9 mouse cellular contexts compared by ENCODE assay signal in genomic region chr5:117836930-117837329, GRCm38 (mm10). TPM values are rescaled to one million over a fixed set of nuclear protein-coding genes. Genes with fewer than 3 reads are reported as not detected.
DNase-seq lines count a peak whose midpoint lies in the region; ATAC-seq and TF ChIP-seq lines count a peak whose summit lies in the region.
"Had no signal": no experiment of that assay in that cellular context is flagged by ENCODE, and none has a peak within 500 bp of the region (broad histone marks: within the 10 kb centered on the region; RNA-seq: fewer than 3 reads in every experiment).

No protein-coding gene starts in this region.

- no peaks in the 10 kb centered on the region for H3K4me1 ChIP-seq in thymus, adult 2 months (replicated peaks; ENCODE audit: control insufficient read depth, insufficient read depth, low read length)
- no peaks in the 10 kb centered on the region for H3K4me1 ChIP-seq in lung, adult 2 months (ENCODE audit: control insufficient read depth, insufficient read depth, low read length)

- peak; percentile 67; the same call in 1 of the 2 replicates for TF ChIP-seq CTCF in thymus, adult 2 months (IDR thresholded peaks at IDR 0.05; ENCODE audit: borderline replicate concordance, control insufficient read depth, extremely low read depth, insufficient read depth, low read length, poor library complexity)
- peak; percentile 83 for TF ChIP-seq CTCF in lung, adult 2 months (IDR thresholded peaks at IDR 0.05; ENCODE audit: insufficient read depth, low read length)

- no peaks in the 10 kb centered on the region for H3K36me3 ChIP-seq in thymus, adult 2 months (ENCODE audit: control insufficient read depth, insufficient read depth, low read length)
- H3K36me3 ChIP-seq: limb, embryonic 13.5 days had no signal

- no peak for TF ChIP-seq POLR2A in thymus, adult 2 months (IDR thresholded peaks at IDR 0.05; ENCODE audit: control insufficient read depth, extremely low read depth, insufficient read depth, low read length, poor library complexity)
- TF ChIP-seq POLR2A in lung, adult 2 months (IDR thresholded peaks at IDR 0.05; ENCODE audit: borderline replicate concordance, extremely low read depth, low read depth, low read length) = no peak

- 15% methylated on average over 5 of the region's 5 CpGs for WGBS in thymus, adult 2 months
- 9% methylated on average over 5 of the region's 5 CpGs for WGBS in lung, adult 2 months

- no peaks in the 10 kb centered on the region; the same call in 1 of the 2 replicates for H3K27me3 ChIP-seq in thymus, adult 2 months (ENCODE audit: control insufficient read depth, insufficient read depth, low read length)

- H3K4me3 ChIP-seq in thymus, adult 2 months (ENCODE audit: control insufficient read depth, insufficient read depth, low read length) = no peak overlapping the region
- no peak overlapping the region for H3K4me3 ChIP-seq in lung, adult 2 months (replicated peaks; ENCODE audit: extremely low read depth, low read depth, low read length)
- H3K4me3 ChIP-seq: limb, embryonic 13.5 days had no signal

- no peak overlapping the region for H3K27ac ChIP-seq in thymus, adult 2 months (ENCODE audit: control insufficient read depth, insufficient read depth, low read length)
- H3K27ac ChIP-seq: limb, embryonic 13.5 days had no signal

- peak; percentile 68 for DNase-seq in CD4-positive, CD25-positive, alpha-beta regulatory T cell, adult 2 months (ENCODE audit: low read depth, low spot score)
- DNase-seq in thymus, adult 2 months = peak; percentile 25
- no peak for DNase-seq in thymus, adult 18-20 months
- peak; percentile 66 for DNase-seq in embryo, embryonic 11.5 days (ENCODE audit: low read depth, low spot score)
- peak; percentile 59 for DNase-seq in kidney, postnatal 14 days
- peak; percentile 42 for DNase-seq in lung, adult 2 months
- peak; percentile 22 to 74 for DNase-seq in spleen, postnatal 4 days (ENCODE audit: low spot score in 2 of 2)

- ATAC-seq in CD4-positive, CD25-positive, alpha-beta regulatory T cell, adult 4 months = no peak

RNA-seq across cellular contexts. Expression of gene Nos1, which starts 56.1 kb away (rescaled TPM):
- polyA plus RNA-seq in CD4-positive, CD25-positive, alpha-beta regulatory T cell, adult 4 months (2017; shearing (Covaris generic)) = under 1 TPM; 0.16 to 0.17 TPM
- polyA plus RNA-seq in thymus, adult 2 months (2012; rRNA removed) = 0.35 and 0.75 TPM in 2 replicates
- 0.17 and 2.6 TPM in 2 replicates for polyA plus RNA-seq in lung, adult 2 months (2012; rRNA removed)

Comparison
In these comparisons a context has a peak if more than half of its experiments do, and no peak if none do; other contexts are left out.
1. DNase-seq: peak in CD4-positive, CD25-positive, alpha-beta regulatory T cell, adult 2 months (single experiment), thymus, adult 2 months (single experiment), embryo, embryonic 11.5 days (single experiment), kidney, postnatal 14 days (single experiment), lung, adult 2 months (single experiment) and spleen, postnatal 4 days (2 of 2); none in thymus, adult 18-20 months (0 of 2).